Mouse (Mus musculus) intestine, embryonic 14.5 days (tissue): Measurements from ENCODE around the gene Lamtor2. TPM values are rescaled to one million over a fixed set of nuclear protein-coding genes. Genes with fewer than 3 reads are reported as not detected.

Experiments
- ATAC-seq: fragments of 200-750 bp; cut with Nextera tagmentation; replicated peaks from 2 replicates; pipeline ENCODE4 v1.8.0; 2017; ENCODE audit warnings: low read depth, moderate number of reproducible peaks, moderate TSS enrichment, moderate library complexity; ENCODE audit not compliant: low FRiP score, low TSS enrichment
- DNase-seq: peaks from one replicate; pipeline ENCODE4 v3.0.0-alpha.2; 2018; ENCODE audit warnings: low spot score
- H3K27ac ChIP-seq: fragments of 300-500 bp; sonication (generic); 2 replicates; pipeline ENCODE4 v1.5.1; 2014; ENCODE audit warnings: low read depth, mild to moderate bottlenecking, control low read depth
- H3K27me3 ChIP-seq: fragments of 300-500 bp; sonication (generic); replicated peaks from 2 replicates; pipeline ENCODE4 v1.6.1; 2014; ENCODE audit warnings: low read length, control low read depth; ENCODE audit not compliant: control insufficient read depth, insufficient read depth
- H3K36me3 ChIP-seq: fragments of 300-500 bp; sonication (generic); 2 replicates; pipeline ENCODE4 v1.6.1; 2014; ENCODE audit warnings: low read length, control low read depth; ENCODE audit not compliant: control insufficient read depth, insufficient read depth
- H3K4me1 ChIP-seq: fragments of 300-500 bp; sonication (generic); replicated peaks from 2 replicates; pipeline ENCODE4 v1.6.1; 2014; ENCODE audit warnings: low read length, control low read depth, mixed read lengths; ENCODE audit not compliant: control insufficient read depth, insufficient read depth
- H3K4me2 ChIP-seq: fragments of 300-500 bp; sonication (generic); 2 replicates; pipeline ENCODE4 v1.6.1; 2014; ENCODE audit warnings: low read length
- H3K4me3 ChIP-seq: fragments of 300-500 bp; sonication (generic); 2 replicates; pipeline ENCODE4 v1.5.1; 2014; ENCODE audit warnings: low read depth, low read length, control low read depth, mixed read lengths
- H3K9ac ChIP-seq: fragments of 300-500 bp; sonication (generic); 2 replicates; pipeline ENCODE4 v1.6.1; 2014; ENCODE audit warnings: mild to moderate bottlenecking, low read length
- H3K9me3 ChIP-seq: fragments of 300-500 bp; sonication (generic); 2 replicates; pipeline ENCODE4 v1.6.1; 2016; ENCODE audit warnings: low read length, control low read depth; ENCODE audit not compliant: control insufficient read depth
- WGBS: fragments of 180-500 bp; shearing (Covaris S2); extraction: QIAGEN DNeasy Blood & Tissue Kit; methylation state at CpG from one replicate; pipeline ENCODE4 v1.1.7; 2014; 5-methylcytosine and 5-hydroxymethylcytosine counted together
- polyA plus RNA-seq: library from polyadenylated mRNA; unstranded; fragments of >200 nt; fragmentation: Nextera tagmentation; extraction: Ambion mirVana; gene quantifications from 2 replicates; pipeline ENCODE4 v1.2.1, GENCODE M21; 2014

Lamtor2 gene
- polyA plus RNA-seq, 1 experiment from 2014 or later = 98.9 TPM

DNA sequence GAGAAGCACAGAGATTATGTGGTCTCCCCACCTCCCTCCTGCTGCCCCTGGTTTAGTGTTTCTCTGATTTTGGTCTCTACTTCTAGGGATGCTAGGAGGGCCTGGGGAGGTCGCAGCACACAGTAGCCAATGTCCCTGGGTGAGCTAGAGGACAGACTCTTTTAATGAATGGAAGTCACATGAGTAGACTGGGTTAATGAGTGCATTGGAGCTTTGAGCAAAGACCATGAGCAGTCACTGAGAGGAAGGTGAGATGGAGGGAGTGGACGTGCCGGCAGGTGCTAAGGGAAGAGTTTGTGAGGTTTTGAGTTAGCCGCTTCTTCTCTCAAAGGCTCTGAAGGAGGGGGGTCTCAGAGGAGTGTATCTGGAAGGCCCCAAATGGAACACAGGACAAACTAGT lies 17.3 kb downstream of the Lamtor2 start:
- peak overlapping the region; percentile 96 for H3K9ac ChIP-seq
- WGBS = 48% methylated on average over 4 of the region's 4 CpGs
- H3K4me3 ChIP-seq = peak overlapping the region; percentile 97; the same call in 1 of the 2 replicates
- ATAC-seq (no peak), DNase-seq (no peak)
- H3K4me2 ChIP-seq = peak overlapping the region; percentile 96
- peaks cover 49% of the 10 kb centered on the region for H3K4me1 ChIP-seq
- peaks cover 52% of the 10 kb centered on the region for H3K36me3 ChIP-seq
- H3K27ac ChIP-seq = no peak overlapping the region
- no peaks in the 10 kb centered on the region for H3K9me3 ChIP-seq
- no peaks in the 10 kb centered on the region for H3K27me3 ChIP-seq

DNA sequence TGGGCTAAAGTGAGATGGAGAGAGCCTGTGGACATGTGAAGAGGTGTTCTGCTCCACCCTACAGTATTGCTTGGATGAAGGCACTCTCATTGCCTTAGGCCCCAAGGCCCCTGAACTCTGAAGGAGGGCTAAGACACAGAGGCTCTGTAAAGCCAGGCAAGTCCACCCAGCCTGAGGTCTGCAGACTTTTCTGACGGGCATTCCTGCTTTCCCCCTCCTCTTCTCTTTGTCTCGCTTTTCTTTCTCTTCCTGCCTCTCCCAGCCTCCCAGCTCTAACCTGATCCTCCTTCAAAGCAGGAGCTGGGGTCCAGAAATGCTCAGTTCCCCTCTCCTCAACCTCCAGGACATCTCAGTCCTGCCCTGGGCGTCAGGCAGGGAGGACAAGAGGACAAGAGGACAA lies 17.9 kb downstream of the Lamtor2 start:
- H3K4me3 ChIP-seq = peak overlapping the region; percentile 97; the same call in 1 of the 2 replicates
- H3K4me1 ChIP-seq = peaks cover 54% of the 10 kb centered on the region
- peaks cover 47% of the 10 kb centered on the region for H3K36me3 ChIP-seq
- no peaks in the 10 kb centered on the region for H3K27me3 ChIP-seq
- H3K27ac ChIP-seq = no peak overlapping the region
- no peaks in the 10 kb centered on the region for H3K9me3 ChIP-seq
- peak overlapping the region; percentile 96 for H3K4me2 ChIP-seq
- ATAC-seq = no peak
- peak overlapping the region; percentile 96 for H3K9ac ChIP-seq
- 22% methylated on average over 3 of the region's 3 CpGs for WGBS
- DNase-seq = no peak

DNA sequence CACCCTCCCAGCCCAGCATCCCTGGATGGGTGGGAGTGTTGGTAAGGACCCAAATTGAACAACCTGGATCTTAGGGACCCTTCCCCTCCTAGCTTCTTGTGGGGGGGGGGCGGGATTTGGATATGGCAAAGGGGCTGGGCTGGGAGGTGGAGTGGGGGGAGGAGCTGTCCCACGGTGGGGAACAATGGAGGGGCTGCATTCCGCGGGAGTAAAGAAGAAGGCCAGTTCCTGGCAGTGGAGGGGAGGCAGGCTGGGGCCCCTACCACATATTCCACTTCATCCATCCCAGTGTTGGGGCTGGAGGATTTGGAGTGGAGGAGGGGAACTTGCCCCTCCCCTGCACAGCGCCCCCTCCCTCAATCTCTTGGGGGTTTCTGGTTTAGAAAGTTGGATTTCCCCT lies 19.2 kb downstream of the Lamtor2 start:
- Histone ChIP-seq H3K4me3 (peak overlapping the region; percentile 97), H3K4me1 (peaks cover 65% of the 10 kb centered on the region), H3K27me3 (no peaks in the 10 kb centered on the region), H3K9ac (peak overlapping the region; percentile 96), H3K27ac (peak overlapping the region; percentile 97), H3K36me3 (peaks cover 37% of the 10 kb centered on the region), H3K4me2 (peak overlapping the region; percentile 96), H3K9me3 (no peaks in the 10 kb centered on the region)
- no peak for ATAC-seq
- WGBS = 2% methylated on average over 5 of the region's 5 CpGs
- DNase-seq = no peak

DNA sequence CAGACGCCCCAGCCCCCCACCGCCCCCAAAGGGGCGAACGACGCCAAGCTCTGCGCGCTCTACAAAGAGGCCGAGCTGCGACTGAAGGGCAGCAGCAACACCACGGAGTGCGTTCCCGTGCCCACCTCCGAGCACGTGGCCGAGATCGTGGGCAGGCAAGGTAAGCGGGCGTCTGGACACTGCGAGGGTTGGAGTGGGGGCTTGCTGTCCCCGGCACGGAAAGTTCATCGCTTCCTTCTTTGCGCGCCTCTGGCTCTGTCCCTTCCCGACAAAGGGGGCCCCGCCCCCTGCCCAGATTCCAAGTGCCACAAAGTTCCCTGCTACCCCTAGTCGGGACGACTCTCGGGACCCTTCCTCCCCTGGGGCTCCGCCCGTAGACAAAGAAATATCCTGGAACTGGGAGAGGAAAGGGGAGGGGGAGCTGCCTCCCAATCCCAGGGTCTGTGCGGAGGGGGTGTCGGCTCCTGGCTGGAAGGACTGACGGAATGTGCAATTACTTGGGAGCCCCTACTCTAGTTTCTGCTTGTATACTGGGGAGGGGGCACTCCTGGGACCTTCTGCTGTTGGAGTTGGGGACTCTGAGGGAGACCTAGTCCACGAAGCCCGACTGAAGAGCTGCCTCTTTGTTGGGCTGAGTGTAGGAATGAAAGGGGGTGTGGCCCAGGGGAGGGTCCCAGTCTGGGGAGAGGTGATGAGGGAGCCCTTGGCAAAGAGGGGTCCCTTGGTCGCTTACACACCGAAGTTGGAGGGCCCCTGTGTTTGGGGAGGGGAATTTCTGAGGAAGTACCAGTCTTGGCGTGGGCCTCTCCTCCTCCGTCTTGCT lies 20.0 kb downstream of the Lamtor2 start:
- Histone ChIP-seq H3K4me2 (peak overlapping the region; percentile 96), H3K27ac (peak overlapping the region; percentile 97), H3K27me3 (no peaks in the 10 kb centered on the region), H3K9me3 (no peaks in the 10 kb centered on the region), H3K4me1 (peaks cover 64% of the 10 kb centered on the region), H3K9ac (peak overlapping the region; percentile 96), H3K36me3 (peaks cover 29% of the 10 kb centered on the region), H3K4me3 (peak overlapping the region; percentile 97)
- peak; percentile 18 for ATAC-seq
- under 1% methylated on average over 36 of the region's 40 CpGs for WGBS
- DNase-seq = peak; percentile 81

DNA sequence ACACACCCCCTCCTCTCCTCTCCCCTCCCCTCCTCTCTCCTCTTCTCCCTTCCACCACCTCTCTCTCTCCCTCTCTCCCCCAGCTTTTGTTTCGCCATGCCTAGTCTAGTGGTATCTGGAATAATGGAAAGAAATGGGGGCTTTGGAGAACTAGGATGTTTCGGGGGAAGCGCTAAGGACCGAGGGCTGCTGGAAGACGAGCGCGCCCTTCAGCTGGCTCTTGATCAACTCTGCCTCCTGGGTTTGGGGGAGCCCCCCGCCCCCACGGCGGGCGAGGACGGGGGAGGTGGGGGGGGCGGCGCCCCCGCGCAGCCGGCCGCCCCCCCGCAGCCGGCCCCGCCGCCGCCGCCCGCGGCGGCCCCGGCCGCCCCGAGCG lies 20.6 kb downstream of the Lamtor2 start, which contains the start of gene Mex3a:
TSS of gene Mex3a (plus strand) at position 97 of the 376 bp plus-strand sequence.
- Histone ChIP-seq H3K4me3 (peak within 1 kb of the TSS; percentile 97), H3K9me3 (no peaks in the 10 kb centered on the region), H3K36me3 (peaks cover 23% of the 10 kb centered on the region), H3K27me3 (no peaks in the 10 kb centered on the region), H3K9ac (peak within 1 kb of the TSS; percentile 96), H3K4me1 (peaks cover 64% of the 10 kb centered on the region), H3K27ac (peak within 1 kb of the TSS; percentile 97), H3K4me2 (peak within 1 kb of the TSS; percentile 96)
- ATAC-seq (no peak), DNase-seq (no peak)
- WGBS = 0% methylated on average over 10 of the region's 31 CpGs

DNA sequence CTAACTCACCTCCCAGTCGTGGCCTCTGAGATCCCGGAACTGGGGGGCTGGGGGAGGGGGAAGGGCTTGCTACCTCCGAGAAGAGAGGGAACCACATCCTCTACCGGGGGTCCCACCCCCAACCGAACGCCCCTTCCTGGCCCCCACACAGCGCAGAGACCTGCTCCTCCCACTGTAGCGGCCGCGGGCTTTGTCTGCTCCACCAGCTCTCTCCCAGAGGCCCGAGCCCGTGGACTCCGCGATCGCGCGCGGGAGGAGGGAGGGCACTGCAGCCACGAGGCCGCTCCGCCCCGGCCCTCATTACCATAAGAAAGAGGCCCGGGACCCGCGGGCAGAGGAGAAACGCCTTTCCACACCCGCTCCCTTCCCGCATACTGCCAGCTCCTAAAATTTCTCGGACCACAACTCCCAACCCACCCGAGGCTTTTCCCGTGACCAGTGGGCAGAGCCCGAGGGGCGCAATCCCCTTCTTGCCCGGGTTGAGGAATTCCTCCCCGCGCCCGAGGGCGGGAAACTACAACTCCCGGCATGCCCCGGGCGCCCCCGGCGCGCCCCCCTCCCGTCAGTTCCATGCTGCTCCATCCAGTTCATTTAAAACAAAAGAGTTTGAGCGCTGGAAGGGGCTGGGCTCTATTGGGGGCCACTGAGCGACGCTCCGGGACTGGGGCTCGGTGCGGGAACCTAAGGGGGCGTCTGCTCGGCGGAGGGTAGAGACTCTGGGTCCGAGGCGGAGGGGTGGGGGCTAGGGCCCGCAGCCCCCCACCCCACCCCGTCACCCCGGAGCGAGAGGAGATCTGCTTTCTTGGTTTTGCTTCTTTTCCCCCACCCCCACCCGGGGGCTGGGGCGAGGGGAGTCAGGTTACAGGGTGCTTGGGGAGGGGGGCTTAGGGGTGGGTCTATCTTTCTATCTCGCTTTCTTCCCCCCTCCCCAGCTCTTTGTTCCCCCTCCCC lies 21.3 kb downstream of the Lamtor2 start:
- peak overlapping the region; percentile 96 for H3K9ac ChIP-seq
- ATAC-seq = peak; percentile 81
- under 1% methylated on average over 59 of the region's 63 CpGs for WGBS
- no peaks in the 10 kb centered on the region for H3K27me3 ChIP-seq
- peak overlapping the region; percentile 96 for H3K4me2 ChIP-seq
- peak overlapping the region; percentile 97 for H3K27ac ChIP-seq
- no peaks in the 10 kb centered on the region for H3K9me3 ChIP-seq
- peak overlapping the region; percentile 97 for H3K4me3 ChIP-seq
- H3K36me3 ChIP-seq = peaks cover 16% of the 10 kb centered on the region
- H3K4me1 ChIP-seq = peaks cover 60% of the 10 kb centered on the region
- peak; percentile 97 for DNase-seq

DNA sequence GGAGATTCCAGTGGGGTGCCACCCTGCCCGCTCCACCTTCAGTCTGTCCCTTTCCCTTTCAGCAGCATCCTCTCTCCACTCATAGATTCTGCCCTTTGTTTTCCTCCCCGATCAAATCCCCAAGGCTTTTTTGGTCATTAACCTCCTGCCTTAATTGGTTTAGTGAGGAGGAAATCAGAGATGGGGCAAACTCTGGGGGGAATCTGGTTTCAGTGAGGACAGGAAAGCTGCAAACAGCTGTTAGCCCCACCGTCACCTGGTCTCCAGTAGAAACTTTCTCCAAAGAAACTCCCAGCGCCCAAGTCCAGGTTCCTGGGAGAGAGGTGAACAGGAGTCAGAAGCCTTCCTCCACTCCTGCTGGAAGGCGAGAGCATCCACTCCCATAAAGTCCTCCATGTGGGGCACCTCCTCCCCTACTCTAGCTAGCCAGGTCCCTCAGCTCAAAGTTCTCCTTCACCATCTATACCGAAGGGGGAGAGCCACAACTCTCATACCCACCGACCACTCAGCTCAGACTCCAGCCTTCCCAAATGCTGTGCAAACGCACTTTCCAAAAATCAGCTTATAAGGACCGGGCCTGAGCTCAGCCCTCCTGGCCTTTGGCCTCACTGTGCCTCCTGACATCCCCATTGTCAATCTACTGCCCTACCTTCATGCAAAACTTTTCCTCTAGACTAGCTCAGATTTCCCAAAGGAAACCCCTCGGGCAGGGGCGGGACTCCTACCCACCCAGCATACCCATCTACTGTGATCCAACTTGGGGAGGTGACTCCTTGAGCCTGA lies 22.6 kb downstream of the Lamtor2 start:
- ATAC-seq (no peak), DNase-seq (no peak)
- peak overlapping the region; percentile 97 for H3K27ac ChIP-seq
- peak overlapping the region; percentile 97 for H3K4me3 ChIP-seq
- peak overlapping the region; percentile 96 for H3K4me2 ChIP-seq
- peaks cover 56% of the 10 kb centered on the region for H3K4me1 ChIP-seq
- peaks cover 6% of the 10 kb centered on the region for H3K36me3 ChIP-seq
- H3K9ac ChIP-seq = peak overlapping the region; percentile 96
- 13% methylated on average over 11 of the region's 11 CpGs for WGBS
- H3K27me3 ChIP-seq = no peaks in the 10 kb centered on the region
- H3K9me3 ChIP-seq = no peaks in the 10 kb centered on the region
